Mouse (Mus musculus) brain, embryonic 14.5 days (tissue): Measurements from ENCODE around the gene Ltc4s.

Experiments used
- CTCF ChIP-seq: fragments of 200-500 bp; IDR thresholded peaks from 2 replicates; pipeline ENCODE4 v1.5.1; 2012; ENCODE audit warnings: inconsistent platforms, mild to moderate bottlenecking, moderate library complexity, borderline replicate concordance; ENCODE audit not compliant: insufficient read depth, insufficient read length; ENCODE audit errors: extremely low read depth
- POLR2A ChIP-seq: fragments of 200-500 bp; IDR thresholded peaks from 2 replicates; pipeline ENCODE4 v1.6.1; 2012; ENCODE audit warnings: mild to moderate bottlenecking, inconsistent platforms, borderline replicate concordance; ENCODE audit not compliant: poor library complexity, insufficient read depth, insufficient read length, severe bottlenecking; ENCODE audit errors: extremely low read depth

- TF ChIP-seq POLR2A, result no peak
- TF ChIP-seq CTCF, result no peak
Measured at GRCm38 (mm10) chr11:50212848-50213758, 25.3 kb downstream of the Ltc4s start.
